Mouse (Mus musculus) liver, embryonic 14.5 days (tissue): ENCODE measurements at regions not wholly inside any gene's neighbourhood (a gene's known extent, or its start where the extent isn't known, plus 50 kb on each side); places are given as distances from the start of the nearest gene placed in this dataset.
A peak's percentile ranks its signal among the peaks of the same experiment; 100 is the strongest.
"Not testable (repeated sequence)": the region's sequence is repeated elsewhere in the genome, so short reads cannot be mapped to it uniquely, and the experiment has no call there.

Experiments
- ATAC-seq: fragments of 200-750 bp; cut with Nextera tagmentation; 2 replicates; pipeline ENCODE4 v1.8.0; 2017; ENCODE audit warnings: moderate number of reproducible peaks, mild to moderate bottlenecking, moderate library complexity; ENCODE audit not compliant: insufficient read depth
- DNase-seq, 3 experiments: peaks; one replicate each; pipeline ENCODE4 v3.0.0-alpha.2; 2012 to 2013; ENCODE audit warnings: low read depth in 3 of 3, low spot score in 3 of 3
- H3K27ac ChIP-seq: fragments of 300-500 bp; sonication (generic); 2 replicates; pipeline ENCODE4 v1.5.1; 2014; ENCODE audit warnings: moderate library complexity, mild to moderate bottlenecking, control low read depth, inconsistent platforms
- H3K27me3 ChIP-seq: fragments of 300-500 bp; sonication (generic); 2 replicates; pipeline ENCODE4 v1.6.1; 2014; ENCODE audit warnings: mild to moderate bottlenecking, low read length, moderate library complexity; ENCODE audit not compliant: control insufficient read depth, insufficient read depth
- H3K36me3 ChIP-seq: fragments of 300-500 bp; sonication (generic); replicated peaks from 2 replicates; pipeline ENCODE4 v1.6.1; 2014; ENCODE audit warnings: low read depth; ENCODE audit not compliant: control insufficient read depth, insufficient read depth
- H3K4me1 ChIP-seq, 2 experiments: fragments of 200-500 bp in 1 of 2; fragments of 300-500 bp in 1 of 2; sonication (generic) in 1 of 2; replicated peaks; 2 replicates each; pipeline ENCODE4 v1.6.1; 2012 to 2014; ENCODE audit warnings: antibody characterized with exemption in 1 of 2, inconsistent platforms in 1 of 2, low read length in 1 of 2; ENCODE audit not compliant: control insufficient read depth in 2 of 2, insufficient read depth in 2 of 2
- H3K4me2 ChIP-seq: fragments of 300-500 bp; sonication (generic); 2 replicates; pipeline ENCODE4 v1.6.1; 2014; ENCODE audit warnings: low read depth, mild to moderate bottlenecking, control low read depth, moderate library complexity
- H3K4me3 ChIP-seq, 2 experiments: fragments of 200-500 bp in 1 of 2; fragments of 300-500 bp in 1 of 2; sonication (generic) in 1 of 2; 2 replicates each; pipeline ENCODE4 v1.5.1; 2012 to 2014; ENCODE audit warnings: low read depth in 2 of 2, low read length in 2 of 2, mild to moderate bottlenecking in 2 of 2, control low read depth in 1 of 2, inconsistent platforms in 1 of 2, moderate library complexity in 1 of 2; ENCODE audit not compliant: insufficient read depth in 1 of 2
- H3K9ac ChIP-seq: fragments of 300-500 bp; sonication (generic); replicated peaks from 2 replicates; pipeline ENCODE4 v1.6.1; 2014; ENCODE audit warnings: mild to moderate bottlenecking, control low read depth, moderate library complexity
- H3K9me3 ChIP-seq: fragments of 300-500 bp; sonication (generic); 2 replicates; pipeline ENCODE4 v1.6.1; 2016; ENCODE audit warnings: low read length, mixed read lengths; ENCODE audit not compliant: control insufficient read depth
- CTCF ChIP-seq: IDR thresholded peaks from 2 replicates; pipeline ENCODE4 v1.5.1; 2016; ENCODE audit warnings: antibody characterized with exemption, low read depth, control low read depth
- EP300 ChIP-seq: IDR thresholded peaks from 2 replicates; pipeline ENCODE4 v1.6.1; 2016; ENCODE audit warnings: antibody characterized with exemption, low read depth
- WGBS: fragments of 180-500 bp; shearing (Covaris S2); extraction: QIAGEN DNeasy Blood & Tissue Kit; methylation state at CpG from one replicate; pipeline ENCODE4 v1.1.7; 2014; ENCODE audit not compliant: insufficient replicate concordance; 5-methylcytosine and 5-hydroxymethylcytosine counted together

- WGBS, result 64% methylated on average over 7 of the region's 7 CpGs
- Histone ChIP-seq H3K27ac (no peak overlapping the region), H3K4me2 (no peak overlapping the region), H3K9ac (no peak overlapping the region), H3K36me3 (no peaks in the 10 kb centered on the region), H3K27me3 (no peaks in the 10 kb centered on the region), H3K9me3 (no peaks in the 10 kb centered on the region), H3K4me1 (no peaks in the 10 kb centered on the region), H3K4me3 (no peak overlapping the region)
- no peak for ATAC-seq
- TF ChIP-seq CTCF (no peak), EP300 (no peak)
- no peak for DNase-seq
Observed at GRCm38 (mm10) chr6:37785741-37786140, 84.9 kb upstream of the Trim24 start.

- DNase-seq, H3K27me3 ChIP-seq: not testable (repeated sequence)
- 60% methylated on average over 2 of the region's 8 CpGs for WGBS
Observed at GRCm38 (mm10) chr6:37787858-37788257, 82.8 kb upstream of the Trim24 start.

GRCm38 (mm10) chr6:37790878-37791277, 79.7 kb upstream of the Trim24 start:
- Histone ChIP-seq H3K27me3 (no peaks in the 10 kb centered on the region), H3K36me3 (no peaks in the 10 kb centered on the region), H3K9me3 (no peaks in the 10 kb centered on the region), H3K27ac (no peak overlapping the region), H3K4me1 (no peaks in the 10 kb centered on the region), H3K9ac (no peak overlapping the region), H3K4me3 (no peak overlapping the region), H3K4me2 (no peak overlapping the region)
- DNase-seq, result no peak
- TF ChIP-seq CTCF (no peak), EP300 (no peak)
- WGBS, result 43% methylated on average over 1 of the region's 1 CpGs
- no peak for ATAC-seq

More at GRCm38 (mm10) chr6:37787858-37788257, 82.8 kb upstream of the Trim24 start:
- not testable (repeated sequence) for ATAC-seq, H3K9me3 ChIP-seq, H3K4me3 ChIP-seq, H3K36me3 ChIP-seq, H3K9ac ChIP-seq, H3K4me1 ChIP-seq, H3K27ac ChIP-seq, H3K4me2 ChIP-seq

- no peaks in the 10 kb centered on the region for H3K4me1 ChIP-seq
- H3K36me3 ChIP-seq, result no peaks in the 10 kb centered on the region
- ATAC-seq (no peak), DNase-seq (no peak)
- no peaks in the 10 kb centered on the region for H3K27me3 ChIP-seq
- H3K27ac ChIP-seq, result no peak overlapping the region
- no peak overlapping the region for H3K4me2 ChIP-seq
- 57% methylated on average over 4 of the region's 4 CpGs for WGBS
- no peak overlapping the region for H3K4me3 ChIP-seq
- no peaks in the 10 kb centered on the region for H3K9me3 ChIP-seq
- no peak for TF ChIP-seq CTCF
- TF ChIP-seq EP300, result no peak
- H3K9ac ChIP-seq, result no peak overlapping the region
Observed at GRCm38 (mm10) chr6:37794211-37794610, 76.4 kb upstream of the Trim24 start.

- Histone ChIP-seq H3K4me2 (no peak overlapping the region), H3K4me3 (no peak overlapping the region), H3K9ac (no peak overlapping the region), H3K9me3 (no peaks in the 10 kb centered on the region), H3K4me1 (no peaks in the 10 kb centered on the region), H3K27ac (no peak overlapping the region), H3K27me3 (no peaks in the 10 kb centered on the region), H3K36me3 (no peaks in the 10 kb centered on the region)
- no peak for DNase-seq
- no peak for ATAC-seq
- no peak for TF ChIP-seq EP300
- TF ChIP-seq CTCF, result no peak
Observed at GRCm38 (mm10) chr6:37795001-37795400, 75.6 kb upstream of the Trim24 start.

GRCm38 (mm10) chr6:37803231-37803630, 67.4 kb upstream of the Trim24 start:
- no peak for ATAC-seq
- H3K36me3 ChIP-seq, result no peaks in the 10 kb centered on the region
- DNase-seq, result no peak
- no peak overlapping the region for H3K4me3 ChIP-seq
- no peaks in the 10 kb centered on the region for H3K4me1 ChIP-seq
- no peak for TF ChIP-seq EP300
- no peak for TF ChIP-seq CTCF
- H3K9me3 ChIP-seq, result no peaks in the 10 kb centered on the region
- 68% methylated on average over 5 of the region's 5 CpGs for WGBS
- no peak overlapping the region for H3K4me2 ChIP-seq
- H3K27ac ChIP-seq, result no peak overlapping the region
- H3K9ac ChIP-seq, result no peak overlapping the region
- H3K27me3 ChIP-seq, result no peaks in the 10 kb centered on the region

- H3K27ac ChIP-seq, H3K27me3 ChIP-seq, H3K9me3 ChIP-seq, H3K36me3 ChIP-seq, H3K9ac ChIP-seq, DNase-seq, ATAC-seq, H3K4me2 ChIP-seq, H3K4me3 ChIP-seq, H3K4me1 ChIP-seq: not testable (repeated sequence)
- WGBS, result 89% methylated on average over 24 of the region's 24 CpGs
Observed at GRCm38 (mm10) chr6:37805896-37806295, 64.7 kb upstream of the Trim24 start.

- H3K4me1 ChIP-seq, DNase-seq, H3K9ac ChIP-seq, H3K9me3 ChIP-seq, H3K36me3 ChIP-seq, H3K4me2 ChIP-seq, H3K27me3 ChIP-seq, H3K27ac ChIP-seq, H3K4me3 ChIP-seq: not testable (repeated sequence)
- WGBS, result 67% methylated on average over 1 of the region's 10 CpGs
- peak; percentile 23; the same call in 1 of the 2 replicates for ATAC-seq
Observed at GRCm38 (mm10) chr6:37806529-37807191, 64.0 kb upstream of the Trim24 start.
